Mouse (Mus musculus): ENCODE data around the gene Glrp1.

GRCm38 (mm10) chr1:88556401-88556800, 46.5 kb upstream of the Glrp1 start:
- TF ChIP-seq CTCF (IDR thresholded peaks at IDR 0.05; ENCODE audit: low read depth) (no peak), EP300 (optimal IDR thresholded peaks at IDR 0.05) (no peak)
